Mouse (Mus musculus): Measurements from ENCODE around the gene Smoc1. TPM values are rescaled to one million over a fixed set of nuclear protein-coding genes. Genes with fewer than 3 reads are reported as not detected.

The Smoc1 gene
- polyA plus RNA-seq, 1 experiment from 2014 or later: 0.63 TPM

DNA sequence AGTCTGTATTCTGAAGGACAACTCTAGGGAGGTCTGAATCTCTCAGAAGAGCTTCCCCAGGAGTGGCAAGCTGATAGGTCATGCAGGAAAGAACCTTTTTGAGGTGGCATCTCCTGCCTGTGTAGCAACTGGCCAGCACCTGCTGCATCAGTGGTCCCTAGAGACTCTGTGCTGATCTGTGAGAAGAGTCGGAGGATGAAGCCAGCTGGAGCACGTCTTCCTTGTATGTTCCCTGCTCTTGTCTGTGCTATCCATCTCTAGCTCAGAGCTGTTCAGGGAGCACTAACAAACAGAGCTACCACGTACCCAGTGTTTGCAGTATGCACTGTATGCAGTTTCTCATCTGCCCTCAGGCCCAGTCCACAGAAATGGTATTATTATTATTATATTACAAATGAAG, 54.4 kb downstream of the Smoc1 start:
- Histone ChIP-seq H3K4me3 (ENCODE audit: low read depth, low read length) (no peak overlapping the region), H3K9me3 (ENCODE audit: low read depth, low read length) (no peaks in the 10 kb centered on the region; the same call in 1 of the 2 replicates), H3K9ac (no peak overlapping the region), H3K27me3 (ENCODE audit: insufficient read depth, low read length) (no peaks in the 10 kb centered on the region), H3K4me2 (no peak overlapping the region), H3K4me1 (ENCODE audit: insufficient read depth) (no peaks in the 10 kb centered on the region), H3K36me3 (ENCODE audit: insufficient read depth) (no peaks in the 10 kb centered on the region), H3K27ac (ENCODE audit: low read depth) (no peak overlapping the region)
- TF ChIP-seq CTCF (IDR thresholded peaks at IDR 0.05; ENCODE audit: low read depth): no peak
- DNase-seq (no peak), ATAC-seq (ENCODE audit: insufficient read depth) (no peak)
- 58% methylated on average over 3 of the region's 3 CpGs for WGBS

GRCm38 (mm10) chr12:81083146-81083545, 56.5 kb downstream of the Smoc1 start:
- 80% methylated on average over 5 of the region's 5 CpGs for WGBS
- no peaks in the 10 kb centered on the region for H3K4me1 ChIP-seq (ENCODE audit: insufficient read depth)
- no peak for ATAC-seq (ENCODE audit: insufficient read depth)
- H3K36me3 ChIP-seq (ENCODE audit: insufficient read depth): no peaks in the 10 kb centered on the region
- H3K9me3 ChIP-seq (ENCODE audit: low read depth, low read length): no peaks in the 10 kb centered on the region; the same call in 1 of the 2 replicates
- no peak overlapping the region for H3K4me3 ChIP-seq (ENCODE audit: low read depth, low read length)
- H3K27ac ChIP-seq (ENCODE audit: low read depth): no peak overlapping the region
- no peak overlapping the region for H3K4me2 ChIP-seq
- DNase-seq: no peak
- H3K27me3 ChIP-seq (ENCODE audit: insufficient read depth, low read length): no peaks in the 10 kb centered on the region
- no peak for TF ChIP-seq CTCF (IDR thresholded peaks at IDR 0.05; ENCODE audit: low read depth)
- H3K9ac ChIP-seq: no peak overlapping the region

DNA sequence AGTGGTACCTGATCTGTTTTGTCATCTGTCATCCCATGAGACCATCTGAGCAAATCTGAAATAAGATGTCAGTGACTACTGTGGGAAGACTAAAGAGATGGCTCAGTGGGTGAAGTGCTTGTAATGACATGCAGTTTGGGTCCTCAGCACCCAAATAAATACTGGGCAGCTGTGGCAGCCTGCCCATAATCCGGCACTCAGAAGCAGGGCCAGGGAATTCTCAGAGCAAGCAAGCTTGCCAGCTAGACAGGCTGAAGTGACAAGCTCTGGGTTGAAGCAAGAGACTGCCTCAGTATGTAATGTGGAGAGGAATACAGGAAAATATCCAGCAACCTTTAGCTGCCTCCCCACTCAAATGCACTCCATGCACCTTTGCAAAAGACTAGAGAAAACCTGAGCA, 58.6 kb downstream of the Smoc1 start:
- ATAC-seq (ENCODE audit: insufficient read depth): no peak
- Histone ChIP-seq H3K36me3 (ENCODE audit: insufficient read depth) (no peaks in the 10 kb centered on the region), H3K4me1 (ENCODE audit: insufficient read depth) (no peaks in the 10 kb centered on the region), H3K4me2 (no peak overlapping the region), H3K27ac (ENCODE audit: low read depth) (no peak overlapping the region), H3K9ac (no peak overlapping the region), H3K27me3 (ENCODE audit: insufficient read depth, low read length) (no peaks in the 10 kb centered on the region), H3K4me3 (ENCODE audit: low read depth, low read length) (no peak overlapping the region), H3K9me3 (ENCODE audit: low read depth, low read length) (no peaks in the 10 kb centered on the region)
- no peak for DNase-seq
- 43% methylated on average over 1 of the region's 1 CpGs for WGBS
- no peak for TF ChIP-seq CTCF (IDR thresholded peaks at IDR 0.05; ENCODE audit: low read depth)

DNA sequence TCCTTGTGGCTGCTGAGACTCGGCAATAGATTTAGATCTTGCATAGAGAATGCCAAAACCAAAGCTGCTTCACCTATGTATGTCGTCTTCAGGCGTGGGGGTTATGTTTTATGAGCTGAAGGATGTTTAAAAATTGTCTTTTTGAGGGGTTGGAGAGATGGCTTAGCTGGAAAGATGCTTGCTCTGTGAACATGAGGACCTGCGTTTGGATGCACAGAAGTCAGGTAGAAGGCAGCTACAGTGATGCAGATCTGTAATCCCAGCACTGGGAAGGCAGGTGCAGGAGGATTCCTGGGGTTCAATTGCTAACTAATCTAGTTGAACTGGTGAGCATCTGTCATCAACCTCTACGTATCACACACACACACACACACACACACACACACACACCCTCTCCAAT, 61.5 kb downstream of the Smoc1 start:
- H3K4me2 ChIP-seq: no peak overlapping the region
- H3K9ac ChIP-seq: no peak overlapping the region
- WGBS: 68% methylated on average over 5 of the region's 5 CpGs
- no peaks in the 10 kb centered on the region for H3K9me3 ChIP-seq (ENCODE audit: low read depth, low read length)
- H3K4me3 ChIP-seq (ENCODE audit: low read depth, low read length): no peak overlapping the region
- H3K36me3 ChIP-seq (ENCODE audit: insufficient read depth): no peaks in the 10 kb centered on the region
- TF ChIP-seq CTCF (IDR thresholded peaks at IDR 0.05; ENCODE audit: low read depth): no peak
- no peak for DNase-seq
- H3K27ac ChIP-seq (ENCODE audit: low read depth): no peak overlapping the region
- H3K27me3 ChIP-seq (ENCODE audit: insufficient read depth, low read length): no peaks in the 10 kb centered on the region
- no peak for ATAC-seq (ENCODE audit: insufficient read depth)
- H3K4me1 ChIP-seq (ENCODE audit: insufficient read depth): no peaks in the 10 kb centered on the region

- Histone ChIP-seq H3K9ac (no peak overlapping the region), H3K27me3 (ENCODE audit: insufficient read depth, low read length) (no peaks in the 10 kb centered on the region), H3K4me2 (no peak overlapping the region), H3K4me3 (ENCODE audit: low read depth, low read length) (no peak overlapping the region), H3K27ac (ENCODE audit: low read depth) (no peak overlapping the region), H3K9me3 (ENCODE audit: low read depth, low read length) (no peaks in the 10 kb centered on the region), H3K36me3 (ENCODE audit: insufficient read depth) (no peaks in the 10 kb centered on the region), H3K4me1 (ENCODE audit: insufficient read depth) (no peaks in the 10 kb centered on the region)
- no peak for TF ChIP-seq CTCF (IDR thresholded peaks at IDR 0.05; ENCODE audit: low read depth)
- ATAC-seq (ENCODE audit: insufficient read depth): no peak
- 78% methylated on average over 5 of the region's 5 CpGs for WGBS
- no peak for DNase-seq
These were observed 65.0 kb downstream of the Smoc1 start for GRCm38 (mm10) chr12:81091641-81092040.

DNA sequence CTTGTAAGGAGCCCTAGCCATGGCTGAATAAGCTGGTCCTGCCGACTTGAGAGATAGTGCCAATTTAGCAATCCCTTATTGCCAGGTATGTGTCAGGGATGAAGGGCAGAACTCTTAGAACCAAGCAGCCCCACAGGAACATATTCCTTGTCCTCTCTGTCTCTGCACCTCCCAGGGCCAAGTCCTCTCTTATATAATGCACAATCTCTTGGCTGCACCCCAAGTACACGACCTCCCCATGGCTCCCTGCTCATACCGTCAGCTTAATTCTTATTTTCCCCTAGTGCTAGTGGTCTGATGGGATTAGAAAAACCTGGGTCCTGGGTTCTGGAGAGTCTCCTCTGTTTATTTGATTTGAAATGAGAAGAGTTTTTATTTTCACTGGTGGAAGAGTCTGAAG, 66.0 kb downstream of the Smoc1 start:
- Histone ChIP-seq H3K4me1 (ENCODE audit: insufficient read depth) (no peaks in the 10 kb centered on the region), H3K4me3 (ENCODE audit: low read depth, low read length) (no peak overlapping the region), H3K36me3 (ENCODE audit: insufficient read depth) (no peaks in the 10 kb centered on the region), H3K9me3 (ENCODE audit: low read depth, low read length) (no peaks in the 10 kb centered on the region), H3K4me2 (no peak overlapping the region), H3K9ac (no peak overlapping the region), H3K27me3 (ENCODE audit: insufficient read depth, low read length) (no peaks in the 10 kb centered on the region), H3K27ac (ENCODE audit: low read depth) (no peak overlapping the region)
- WGBS: 68% methylated on average over 3 of the region's 3 CpGs
- ATAC-seq (ENCODE audit: insufficient read depth): no peak
- no peak for DNase-seq
- TF ChIP-seq CTCF (IDR thresholded peaks at IDR 0.05; ENCODE audit: low read depth): no peak

DNA sequence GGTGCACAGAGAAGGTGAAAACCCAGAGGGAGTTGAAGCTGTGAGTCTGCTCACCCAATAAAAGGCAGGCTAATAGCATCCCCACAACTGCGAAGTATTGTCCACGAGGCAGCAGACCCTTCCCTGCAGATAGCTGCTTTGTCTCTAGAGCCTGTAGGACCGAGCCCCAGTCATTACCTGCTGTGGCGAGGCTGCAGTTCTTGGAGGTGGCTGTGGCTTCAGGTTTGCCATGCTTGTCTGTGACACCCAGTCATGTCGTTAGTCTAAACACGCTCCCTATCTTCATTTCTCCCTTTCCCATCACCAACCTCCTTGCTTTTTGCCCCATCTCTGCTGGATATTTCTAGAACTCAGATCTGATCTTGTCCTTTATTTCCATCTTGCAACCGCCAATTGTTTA, 66.6 kb downstream of the Smoc1 start:
- H3K27me3 ChIP-seq (ENCODE audit: insufficient read depth, low read length): no peaks in the 10 kb centered on the region
- WGBS: 71% methylated on average over 7 of the region's 7 CpGs
- no peaks in the 10 kb centered on the region for H3K9me3 ChIP-seq (ENCODE audit: low read depth, low read length)
- TF ChIP-seq CTCF (IDR thresholded peaks at IDR 0.05; ENCODE audit: low read depth): no peak
- no peaks in the 10 kb centered on the region for H3K4me1 ChIP-seq (ENCODE audit: insufficient read depth)
- H3K9ac ChIP-seq: no peak overlapping the region
- H3K27ac ChIP-seq (ENCODE audit: low read depth): no peak overlapping the region
- no peaks in the 10 kb centered on the region for H3K36me3 ChIP-seq (ENCODE audit: insufficient read depth)
- no peak for ATAC-seq (ENCODE audit: insufficient read depth)
- H3K4me2 ChIP-seq: no peak overlapping the region
- no peak overlapping the region for H3K4me3 ChIP-seq (ENCODE audit: low read depth, low read length)
- no peak for DNase-seq

Measured in lung, embryonic 14.5 days (tissue).